Mouse (Mus musculus): ENCODE measurements around the gene Ehd2. TPM values are rescaled to one million over a fixed set of nuclear protein-coding genes. Genes with fewer than 3 reads are reported as not detected.
A peak's percentile ranks its signal among the peaks of the same experiment; 100 is the strongest.

Ehd2 gene
- total RNA-seq, 1 experiment from 2014 or later, result 0.15 TPM

GRCm38 (mm10) chr7:15982729-15983407, 15.5 kb upstream of the Ehd2 start:
- peak in 1 of 2 experiments; percentile 52; a peak in 1 of 4 replicates for ATAC-seq (replicated peaks in 1 of 2; ENCODE audit: insufficient read depth in 1 of 2, low FRiP score in 2 of 2, low TSS enrichment in 1 of 2, low read depth in 1 of 2, poor library complexity in 2 of 2, severe bottlenecking in 2 of 2)

- ATAC-seq (replicated peaks in 1 of 2; ENCODE audit: insufficient read depth in 1 of 2, low FRiP score in 2 of 2, low TSS enrichment in 1 of 2, low read depth in 1 of 2, poor library complexity in 2 of 2, severe bottlenecking in 2 of 2), result no peak
Observed at GRCm38 (mm10) chr7:15981538-15981937, 14.2 kb upstream of the Ehd2 start.

GRCm38 (mm10) chr7:15980246-15980645, 12.9 kb upstream of the Ehd2 start:
- ATAC-seq (replicated peaks in 1 of 2; ENCODE audit: insufficient read depth in 1 of 2, low FRiP score in 2 of 2, low TSS enrichment in 1 of 2, low read depth in 1 of 2, poor library complexity in 2 of 2, severe bottlenecking in 2 of 2), result 0 out of 4 replicates have a peak, but pooled peaks of 1 of the 2 experiments have one; percentile 5

GRCm38 (mm10) chr7:15975904-15976303, 8.5 kb upstream of the Ehd2 start:
- ATAC-seq (replicated peaks in 1 of 2; ENCODE audit: insufficient read depth in 1 of 2, low FRiP score in 2 of 2, low TSS enrichment in 1 of 2, low read depth in 1 of 2, poor library complexity in 2 of 2, severe bottlenecking in 2 of 2), result peak; percentile 51 to 70; a peak in 1 of 4 replicates

- ATAC-seq (replicated peaks in 1 of 2; ENCODE audit: insufficient read depth in 1 of 2, low FRiP score in 2 of 2, low TSS enrichment in 1 of 2, low read depth in 1 of 2, poor library complexity in 2 of 2, severe bottlenecking in 2 of 2), result no peak
Observed at GRCm38 (mm10) chr7:15975451-15975850, 8.1 kb upstream of the Ehd2 start.

- ATAC-seq (replicated peaks in 1 of 2; ENCODE audit: insufficient read depth in 1 of 2, low FRiP score in 2 of 2, low TSS enrichment in 1 of 2, low read depth in 1 of 2, poor library complexity in 2 of 2, severe bottlenecking in 2 of 2), result peak; percentile 38 to 40; a peak in 1 of 4 replicates
Observed at GRCm38 (mm10) chr7:15974712-15975111, 7.3 kb upstream of the Ehd2 start.

- ATAC-seq (replicated peaks in 1 of 2; ENCODE audit: insufficient read depth in 1 of 2, low FRiP score in 2 of 2, low TSS enrichment in 1 of 2, low read depth in 1 of 2, poor library complexity in 2 of 2, severe bottlenecking in 2 of 2), result no peak
Observed at GRCm38 (mm10) chr7:15972247-15972646, 4.9 kb upstream of the Ehd2 start.

- ATAC-seq (replicated peaks in 1 of 2; ENCODE audit: insufficient read depth in 1 of 2, low FRiP score in 2 of 2, low TSS enrichment in 1 of 2, low read depth in 1 of 2, poor library complexity in 2 of 2, severe bottlenecking in 2 of 2), result no peak
Observed at GRCm38 (mm10) chr7:15969674-15970073, 2.3 kb upstream of the Ehd2 start.

GRCm38 (mm10) chr7:15968322-15968721, 955 bp upstream of the Ehd2 start:
- no peak for ATAC-seq (replicated peaks in 1 of 2; ENCODE audit: insufficient read depth in 1 of 2, low FRiP score in 2 of 2, low TSS enrichment in 1 of 2, low read depth in 1 of 2, poor library complexity in 2 of 2, severe bottlenecking in 2 of 2)

GRCm38 (mm10) chr7:15966489-15966888, 878 bp downstream of the Ehd2 start:
- no peak for ATAC-seq (replicated peaks in 1 of 2; ENCODE audit: insufficient read depth in 1 of 2, low FRiP score in 2 of 2, low TSS enrichment in 1 of 2, low read depth in 1 of 2, poor library complexity in 2 of 2, severe bottlenecking in 2 of 2)

GRCm38 (mm10) chr7:15963798-15964652, 3.3 kb downstream of the Ehd2 start:
- ATAC-seq (replicated peaks in 1 of 2; ENCODE audit: insufficient read depth in 1 of 2, low FRiP score in 2 of 2, low TSS enrichment in 1 of 2, low read depth in 1 of 2, poor library complexity in 2 of 2, severe bottlenecking in 2 of 2), result no peak

- ATAC-seq (replicated peaks in 1 of 2; ENCODE audit: insufficient read depth in 1 of 2, low FRiP score in 2 of 2, low TSS enrichment in 1 of 2, low read depth in 1 of 2, poor library complexity in 2 of 2, severe bottlenecking in 2 of 2), result peak in 1 of 2 experiments; percentile 26; a peak in 2 of 4 replicates
Observed at GRCm38 (mm10) chr7:15962311-15963288, 4.8 kb downstream of the Ehd2 start.

GRCm38 (mm10) chr7:15961798-15962197, 5.6 kb downstream of the Ehd2 start:
- ATAC-seq (replicated peaks in 1 of 2; ENCODE audit: insufficient read depth in 1 of 2, low FRiP score in 2 of 2, low TSS enrichment in 1 of 2, low read depth in 1 of 2, poor library complexity in 2 of 2, severe bottlenecking in 2 of 2), result no peak

- no peak for ATAC-seq (replicated peaks in 1 of 2; ENCODE audit: insufficient read depth in 1 of 2, low FRiP score in 2 of 2, low TSS enrichment in 1 of 2, low read depth in 1 of 2, poor library complexity in 2 of 2, severe bottlenecking in 2 of 2)
Observed at GRCm38 (mm10) chr7:15961239-15961638, 6.1 kb downstream of the Ehd2 start.

GRCm38 (mm10) chr7:15960691-15961090, 6.7 kb downstream of the Ehd2 start:
- no peak for ATAC-seq (replicated peaks in 1 of 2; ENCODE audit: insufficient read depth in 1 of 2, low FRiP score in 2 of 2, low TSS enrichment in 1 of 2, low read depth in 1 of 2, poor library complexity in 2 of 2, severe bottlenecking in 2 of 2)

- no peak for ATAC-seq (replicated peaks in 1 of 2; ENCODE audit: insufficient read depth in 1 of 2, low FRiP score in 2 of 2, low TSS enrichment in 1 of 2, low read depth in 1 of 2, poor library complexity in 2 of 2, severe bottlenecking in 2 of 2)
Observed at GRCm38 (mm10) chr7:15956143-15956542, 11.2 kb downstream of the Ehd2 start.

GRCm38 (mm10) chr7:15955509-15955908, 11.9 kb downstream of the Ehd2 start:
- peak; percentile 40 to 58 for ATAC-seq (replicated peaks in 1 of 2; ENCODE audit: insufficient read depth in 1 of 2, low FRiP score in 2 of 2, low TSS enrichment in 1 of 2, low read depth in 1 of 2, poor library complexity in 2 of 2, severe bottlenecking in 2 of 2)

Data from hematopoietic stem cell, adult 5-6 weeks (primary cell).